In the genomic region with DNA sequence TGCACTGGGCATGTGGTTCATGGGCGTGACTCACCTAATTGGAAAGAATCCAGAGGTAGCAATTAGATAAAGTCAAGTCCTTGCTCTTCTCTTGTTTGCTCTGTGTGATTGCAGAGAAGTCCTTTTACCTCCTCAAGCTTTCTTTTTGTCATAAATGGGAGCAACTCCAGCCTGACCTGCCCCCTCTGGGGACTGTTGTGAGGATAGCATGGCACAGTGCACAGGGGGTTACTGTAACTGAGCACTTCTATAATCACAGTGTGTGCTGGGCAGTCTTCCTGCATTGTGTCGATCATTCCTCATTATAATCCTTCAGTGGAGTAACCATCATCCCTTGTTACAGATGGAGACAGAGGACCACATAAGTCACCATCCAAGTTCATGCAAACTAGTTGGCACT, we compare ENCODE assay signal across 20 mouse cellular contexts.
DNase-seq lines count a peak whose midpoint lies in the region; ATAC-seq and TF ChIP-seq lines count a peak whose summit lies in the region.
"Had no signal": no experiment of that assay in that cellular context is flagged by ENCODE, and none has a peak within 500 bp of the region (broad histone marks: within the 10 kb centered on the region; RNA-seq: fewer than 3 reads in every experiment).

No protein-coding gene starts in this region.

- H3K27ac ChIP-seq in embryonic facial prominence, embryonic 15.5 days (replicated peaks): no peak overlapping the region
- H3K27ac ChIP-seq: embryonic facial prominence, embryonic 13.5 days; forebrain, embryonic 10.5 days; heart, embryonic 13.5 days; hindbrain, embryonic 15.5 days had no signal

- no peaks in the 10 kb centered on the region for H3K36me3 ChIP-seq in C2C12 (ENCODE audit: control insufficient read depth, insufficient read depth)
- no peaks in the 10 kb centered on the region for H3K36me3 ChIP-seq in embryonic facial prominence, embryonic 15.5 days
- H3K36me3 ChIP-seq: embryonic facial prominence, embryonic 13.5 days; forebrain, embryonic 10.5 days; heart, embryonic 13.5 days; hindbrain, embryonic 15.5 days had no signal

- no peak overlapping the region for H3K9ac ChIP-seq in embryonic facial prominence, embryonic 15.5 days
- H3K9ac ChIP-seq: embryonic facial prominence, embryonic 13.5 days; heart, embryonic 13.5 days; hindbrain, embryonic 15.5 days had no signal

- intact Hi-C loops in left cerebral cortex, postnatal 14 days (cut with DNase I): no loop called here

- H3K79me2 ChIP-seq in C2C12 (ENCODE audit: control insufficient read depth, insufficient read depth): no peaks in the 10 kb centered on the region

- H3K4me2 ChIP-seq in embryonic facial prominence, embryonic 15.5 days (replicated peaks): no peak overlapping the region
- H3K4me2 ChIP-seq: embryonic facial prominence, embryonic 13.5 days; heart, embryonic 13.5 days; hindbrain, embryonic 15.5 days had no signal

- no peak overlapping the region for H3K4me3 ChIP-seq in C2C12 (ENCODE audit: insufficient read depth, poor library complexity, severe bottlenecking)
- no peak overlapping the region for H3K4me3 ChIP-seq in embryonic facial prominence, embryonic 15.5 days (replicated peaks)
- H3K4me3 ChIP-seq: embryonic facial prominence, embryonic 13.5 days; erythroblast, embryonic 14.5 days; forebrain, embryonic 10.5 days; heart, embryonic 13.5 days; hindbrain, embryonic 15.5 days had no signal

- H3K9me3 ChIP-seq in embryonic facial prominence, embryonic 15.5 days (replicated peaks): no peaks in the 10 kb centered on the region
- H3K9me3 ChIP-seq: embryonic facial prominence, embryonic 13.5 days; forebrain, embryonic 10.5 days; heart, embryonic 13.5 days; hindbrain, embryonic 15.5 days had no signal

- 0 out of 2 replicates have a peak, but pooled peaks cover 5% of the 10 kb centered on the region for H3K4me1 ChIP-seq in embryonic facial prominence, embryonic 15.5 days
- H3K4me1 ChIP-seq: forebrain, embryonic 10.5 days; heart, embryonic 13.5 days; hindbrain, embryonic 15.5 days had no signal

- 67% methylated on average over 2 of the region's 2 CpGs for WGBS in embryonic facial prominence, embryonic 15.5 days

- no peaks in the 10 kb centered on the region for H3K79me3 ChIP-seq in C2C12 (ENCODE audit: low read depth)

- peak; percentile 9 to 75 for DNase-seq in adrenal gland, adult (ENCODE audit: inconsistent age in 2 of 2, low spot score in 1 of 2)
- DNase-seq in adrenal gland, postnatal 4 days (ENCODE audit: low spot score in 2 of 2): no peak
- peak; percentile 5 for DNase-seq in adrenal gland, postnatal 10 days
- DNase-seq in layer of hippocampus, postnatal 25 days (ENCODE audit: extremely low spot score in 1 of 2, low spot score in 1 of 2): no peak
- no peak for DNase-seq in left cerebral cortex, postnatal 14 days (ENCODE audit: low spot score in 2 of 2)
- DNase-seq: cerebellum, adult 11-12 months; cerebellum, adult 9-10 months; cerebellum, postnatal 25 days; gastrocnemius, postnatal 14 days; heart, postnatal 36 days; kidney, adult 8-10 months had no signal

- no peak for TF ChIP-seq CTCF in C2C12 (IDR thresholded peaks at IDR 0.05; ENCODE audit: control insufficient read depth, insufficient read depth, insufficient read length)

- ATAC-seq in embryonic facial prominence, embryonic 15.5 days (ENCODE audit: insufficient number of reproducible peaks, low FRiP score, low TSS enrichment, low read depth): 0 out of 2 replicates have a peak, but pooled peaks have one; percentile 52
- ATAC-seq: forebrain, embryonic 14.5 days; intestine, postnatal 0 days had no signal

- H3ac ChIP-seq in C2C12 (ENCODE audit: control insufficient read depth, insufficient read length, low read depth): no peak overlapping the region

- peaks cover 6% of the 10 kb centered on the region for H3K27me3 ChIP-seq in C2C12 (ENCODE audit: control insufficient read depth, insufficient read depth, insufficient read length)
- no peaks in the 10 kb centered on the region for H3K27me3 ChIP-seq in embryonic facial prominence, embryonic 15.5 days
- H3K27me3 ChIP-seq: embryonic facial prominence, embryonic 13.5 days; heart, embryonic 13.5 days; hindbrain, embryonic 15.5 days had no signal

TF ChIP-seq in C2C12, 6 proteins besides CTCF, POLR2A, EP300 and RAD21:
- TF ChIP-seq MAX (IDR thresholded peaks at IDR 0.05): no peak
- no peak for TF ChIP-seq FOSL1 (IDR thresholded peaks at IDR 0.05; ENCODE audit: insufficient read depth, low read length, poor library complexity, severe bottlenecking)
- peak; percentile 35 for TF ChIP-seq USF1 (IDR thresholded peaks at IDR 0.05; ENCODE audit: low read depth)

Comparison
In these comparisons a context has a peak if more than half of its experiments do, and no peak if none do; other contexts are left out.
1. DNase-seq: peak in adrenal gland, adult (2 of 2) and adrenal gland, postnatal 10 days (single experiment); none in adrenal gland, postnatal 4 days (0 of 2), layer of hippocampus, postnatal 25 days (0 of 2) and left cerebral cortex, postnatal 14 days (0 of 2).